Mouse (Mus musculus) midbrain, embryonic 12.5 days (tissue): Measurements from ENCODE around the gene Mphosph9. TPM values are rescaled to one million over a fixed set of nuclear protein-coding genes. Genes with fewer than 3 reads are reported as not detected.

Source experiments
- ATAC-seq: fragments of 200-750 bp; cut with Nextera tagmentation; 2 replicates; pipeline ENCODE4 v1.8.0; 2017; ENCODE audit warnings: low read depth, moderate TSS enrichment, moderate library complexity; ENCODE audit not compliant: low FRiP score
- H3K27ac ChIP-seq: fragments of 300-500 bp; sonication (generic); replicated peaks from 2 replicates; pipeline ENCODE4 v1.5.1; 2016; ENCODE audit warnings: mild to moderate bottlenecking
- H3K27me3 ChIP-seq: fragments of 300-500 bp; sonication (generic); 2 replicates; pipeline ENCODE4 v1.6.1; 2016; ENCODE audit warnings: mild to moderate bottlenecking
- H3K36me3 ChIP-seq: fragments of 300-500 bp; sonication (generic); 2 replicates; pipeline ENCODE4 v1.6.1; 2016
- H3K4me1 ChIP-seq: fragments of 300-500 bp; sonication (generic); 2 replicates; pipeline ENCODE4 v1.6.1; 2016
- H3K4me2 ChIP-seq: fragments of 300-500 bp; sonication (generic); replicated peaks from 2 replicates; pipeline ENCODE4 v1.6.1; 2016; ENCODE audit warnings: mild to moderate bottlenecking, moderate library complexity
- H3K4me3 ChIP-seq: fragments of 300-500 bp; sonication (generic); 2 replicates; pipeline ENCODE4 v1.5.1; 2016; ENCODE audit warnings: mild to moderate bottlenecking
- H3K9ac ChIP-seq: fragments of 300-500 bp; sonication (generic); replicated peaks from 2 replicates; pipeline ENCODE4 v1.6.1; 2016; ENCODE audit warnings: mild to moderate bottlenecking, moderate library complexity
- H3K9me3 ChIP-seq: fragments of 300-500 bp; sonication (generic); 2 replicates; pipeline ENCODE4 v1.6.1; 2016; ENCODE audit warnings: mild to moderate bottlenecking
- WGBS: fragments of 180-500 bp; shearing (Covaris S2); methylation state at CpG from one replicate; pipeline ENCODE4 v1.1.7; 2016; 5-methylcytosine and 5-hydroxymethylcytosine counted together
- polyA plus RNA-seq: library from polyadenylated mRNA; unstranded; fragments of >200 nt; fragmentation: Nextera tagmentation; extraction: Ambion mirVana; gene quantifications from 2 replicates; pipeline ENCODE4 v1.2.1, GENCODE M21; 2016

The Mphosph9 gene
- polyA plus RNA-seq, 1 experiment from 2014 or later: 19.6 TPM

DNA sequence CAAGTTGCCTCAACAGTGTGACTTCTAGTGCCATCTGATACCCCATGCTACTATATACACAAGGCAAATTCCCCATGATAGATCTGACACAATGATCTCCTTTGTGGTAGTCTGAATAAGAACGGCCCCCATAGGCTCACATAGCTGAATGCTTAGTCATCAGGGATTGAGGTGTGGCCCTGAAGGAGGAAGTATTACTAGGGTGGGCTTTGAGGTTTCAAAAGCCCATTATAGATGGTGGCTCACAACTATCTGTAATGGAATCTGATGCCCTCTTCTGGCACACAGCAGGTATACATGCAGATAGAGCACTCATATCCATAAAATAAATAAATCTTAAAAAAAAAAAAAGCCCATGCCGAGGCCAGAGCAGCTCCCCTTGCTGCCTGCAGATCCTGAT is 68.6 kb downstream of the Mphosph9 start:
- H3K4me1 ChIP-seq: no peaks in the 10 kb centered on the region
- no peak overlapping the region for H3K4me2 ChIP-seq
- H3K27me3 ChIP-seq: no peaks in the 10 kb centered on the region
- no peak overlapping the region for H3K27ac ChIP-seq
- no peak overlapping the region for H3K4me3 ChIP-seq
- ATAC-seq: no peak
- H3K9ac ChIP-seq: no peak overlapping the region
- H3K9me3 ChIP-seq: no peaks in the 10 kb centered on the region
- WGBS: 75% methylated on average over 2 of the region's 2 CpGs
- H3K36me3 ChIP-seq: peaks cover 78% of the 10 kb centered on the region

DNA sequence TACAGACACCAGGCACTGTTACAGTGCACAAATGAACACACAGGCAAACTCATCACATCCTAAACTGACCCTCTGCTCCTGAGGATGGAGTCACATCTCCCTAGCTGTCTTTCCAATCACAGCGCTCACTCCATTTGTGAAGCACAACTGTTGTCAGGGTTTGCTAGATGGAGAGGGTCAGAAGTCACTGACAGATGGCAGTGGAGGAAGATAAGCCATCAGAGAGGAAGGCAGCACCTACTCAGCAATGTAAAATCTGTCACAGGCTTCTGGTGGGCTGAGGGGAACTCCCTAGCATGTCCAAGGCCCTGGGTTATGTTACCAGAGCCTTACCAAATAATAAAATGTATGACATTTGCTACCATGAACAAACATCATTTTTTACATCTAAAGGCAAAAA is 69.7 kb downstream of the Mphosph9 start:
- no peaks in the 10 kb centered on the region for H3K4me1 ChIP-seq
- no peak overlapping the region for H3K9ac ChIP-seq
- H3K9me3 ChIP-seq: no peaks in the 10 kb centered on the region
- ATAC-seq: no peak
- H3K4me3 ChIP-seq: no peak overlapping the region
- no peak overlapping the region for H3K4me2 ChIP-seq
- no peak overlapping the region for H3K27ac ChIP-seq
- 100% methylated on average over 1 of the region's 1 CpGs for WGBS
- H3K27me3 ChIP-seq: no peaks in the 10 kb centered on the region
- peaks cover 67% of the 10 kb centered on the region for H3K36me3 ChIP-seq

- ATAC-seq: no peak
- Histone ChIP-seq H3K9me3 (no peaks in the 10 kb centered on the region), H3K4me2 (no peak overlapping the region), H3K9ac (no peak overlapping the region), H3K27me3 (no peaks in the 10 kb centered on the region), H3K4me3 (no peak overlapping the region), H3K27ac (no peak overlapping the region), H3K36me3 (peaks cover 46% of the 10 kb centered on the region), H3K4me1 (peaks cover 9% of the 10 kb centered on the region)
- WGBS: 94% methylated on average over 7 of the region's 7 CpGs
Observed at GRCm38 (mm10) chr5:124255141-124255540, 72.6 kb downstream of the Mphosph9 start.

DNA sequence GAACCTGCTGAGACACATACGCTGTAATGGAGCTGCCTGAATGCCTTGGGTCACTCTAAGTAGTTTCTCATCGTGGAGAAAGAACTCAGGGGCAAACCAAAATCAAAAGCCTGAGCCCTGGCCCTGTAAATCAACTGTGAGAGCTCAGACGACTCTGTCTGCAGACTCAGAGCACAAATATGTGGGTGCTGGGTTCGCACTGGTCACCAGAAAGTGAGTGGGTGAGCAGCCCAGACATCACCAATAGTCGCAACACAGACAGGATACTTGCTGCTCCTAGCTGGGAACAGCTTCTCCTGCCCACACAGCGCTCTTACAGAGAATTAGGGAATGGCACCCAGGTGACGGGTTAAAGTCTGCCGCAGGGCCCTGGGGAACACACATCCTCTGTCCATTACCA is 74.2 kb downstream of the Mphosph9 start:
- Histone ChIP-seq H3K27ac (no peak overlapping the region), H3K4me1 (peaks cover 13% of the 10 kb centered on the region), H3K9me3 (no peaks in the 10 kb centered on the region), H3K36me3 (peaks cover 32% of the 10 kb centered on the region), H3K9ac (no peak overlapping the region), H3K4me3 (no peak overlapping the region), H3K4me2 (no peak overlapping the region), H3K27me3 (peaks cover 5% of the 10 kb centered on the region)
- ATAC-seq: no peak
- WGBS: 82% methylated on average over 8 of the region's 8 CpGs

- Histone ChIP-seq H3K27ac (no peak overlapping the region), H3K9ac (no peak overlapping the region), H3K27me3 (peaks cover 13% of the 10 kb centered on the region), H3K9me3 (no peaks in the 10 kb centered on the region), H3K4me1 (peaks cover 21% of the 10 kb centered on the region), H3K4me3 (no peak overlapping the region), H3K4me2 (no peak overlapping the region), H3K36me3 (peaks cover 24% of the 10 kb centered on the region)
- WGBS: 88% methylated on average over 13 of the region's 13 CpGs
- no peak for ATAC-seq
Observed at GRCm38 (mm10) chr5:124252580-124253320, 75.0 kb downstream of the Mphosph9 start.

DNA sequence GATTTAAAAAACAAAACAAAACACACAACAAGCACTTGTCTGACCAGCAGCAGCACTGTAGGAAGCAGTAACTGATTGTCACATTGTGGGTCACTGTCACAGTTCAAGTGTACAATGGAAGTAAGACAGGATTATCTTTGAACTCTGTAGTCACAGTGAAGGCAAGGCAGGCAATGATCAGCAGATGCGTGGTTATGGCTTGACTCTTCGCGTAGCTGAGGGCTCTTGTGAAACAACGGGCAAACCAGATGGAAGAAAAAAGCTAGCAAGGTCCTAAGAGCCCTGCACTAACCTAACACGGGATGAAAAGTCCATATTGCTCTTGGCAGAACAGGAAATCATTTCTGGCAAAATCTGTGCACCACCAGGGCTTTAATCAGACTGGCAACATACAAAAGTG is 76.7 kb downstream of the Mphosph9 start:
- Histone ChIP-seq H3K9me3 (no peaks in the 10 kb centered on the region), H3K36me3 (peaks cover 8% of the 10 kb centered on the region), H3K4me3 (no peak overlapping the region), H3K9ac (no peak overlapping the region), H3K4me1 (peaks cover 26% of the 10 kb centered on the region), H3K27me3 (peaks cover 15% of the 10 kb centered on the region), H3K27ac (no peak overlapping the region), H3K4me2 (no peak overlapping the region)
- no peak for ATAC-seq
- 83% methylated on average over 5 of the region's 5 CpGs for WGBS

GRCm38 (mm10) chr5:124249614-124250591 is 77.9 kb downstream of the Mphosph9 start, which contains the start of gene Pitpnm2:
Gene Pitpnm2 (minus strand): TSS chr5:124249760.
- Histone ChIP-seq H3K9me3 (no peaks in the 10 kb centered on the region), H3K4me2 (peak within 1 kb of the TSS; percentile 85), H3K4me1 (peaks cover 26% of the 10 kb centered on the region), H3K27me3 (peaks cover 15% of the 10 kb centered on the region), H3K27ac (peak within 1 kb of the TSS; percentile 68), H3K4me3 (peak within 1 kb of the TSS; percentile 68), H3K9ac (peak within 1 kb of the TSS; percentile 83), H3K36me3 (peaks cover 2% of the 10 kb centered on the region)
- under 1% methylated on average over 60 of the region's 90 CpGs for WGBS
- peak; percentile 70 for ATAC-seq

- Histone ChIP-seq H3K4me3 (peak overlapping the region; percentile 68), H3K36me3 (no peaks in the 10 kb centered on the region; the same call in none of the 2 replicates), H3K27me3 (peaks cover 15% of the 10 kb centered on the region), H3K9me3 (no peaks in the 10 kb centered on the region), H3K4me2 (peak overlapping the region; percentile 85), H3K4me1 (peaks cover 26% of the 10 kb centered on the region), H3K27ac (peak overlapping the region; percentile 68), H3K9ac (peak overlapping the region; percentile 83)
- ATAC-seq: peak; percentile 69
- under 1% methylated on average over 75 of the region's 77 CpGs for WGBS
Observed at GRCm38 (mm10) chr5:124248845-124249613, 78.7 kb downstream of the Mphosph9 start.

- peak overlapping the region; percentile 83 for H3K9ac ChIP-seq
- 14% methylated on average over 9 of the region's 9 CpGs for WGBS
- no peak for ATAC-seq
- H3K4me1 ChIP-seq: peaks cover 26% of the 10 kb centered on the region
- peak overlapping the region; percentile 68; the same call in 1 of the 2 replicates for H3K4me3 ChIP-seq
- no peaks in the 10 kb centered on the region for H3K9me3 ChIP-seq
- H3K4me2 ChIP-seq: peak overlapping the region; percentile 85
- H3K36me3 ChIP-seq: no peaks in the 10 kb centered on the region; the same call in 1 of the 2 replicates
- peaks cover 15% of the 10 kb centered on the region for H3K27me3 ChIP-seq
- no peak overlapping the region for H3K27ac ChIP-seq
Observed at GRCm38 (mm10) chr5:124247986-124248626, 79.7 kb downstream of the Mphosph9 start.

DNA sequence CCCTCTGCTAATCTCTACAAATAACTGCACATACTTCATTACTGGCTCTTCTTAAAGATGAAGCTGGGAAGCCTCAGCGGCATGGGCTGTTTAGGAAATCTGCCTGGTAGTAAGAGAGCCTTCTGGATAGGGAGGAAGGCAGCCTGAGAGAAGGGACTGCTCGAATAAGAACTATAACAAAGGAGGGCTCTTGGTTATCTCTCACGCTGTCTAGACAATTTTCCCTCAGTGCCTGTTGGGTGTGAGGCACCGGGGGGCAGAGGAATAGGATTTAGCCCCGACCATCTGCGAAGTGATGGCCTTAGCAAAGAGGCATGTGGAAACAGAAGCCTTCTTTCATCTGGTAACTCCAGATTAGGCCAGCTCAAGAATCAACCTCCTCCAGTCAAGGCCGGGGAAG is 80.5 kb downstream of the Mphosph9 start:
- Histone ChIP-seq H3K4me1 (peaks cover 33% of the 10 kb centered on the region), H3K4me2 (0 out of 2 replicates have a peak overlapping the region, but pooled peaks have one; percentile 85), H3K36me3 (no peaks in the 10 kb centered on the region), H3K27ac (0 out of 2 replicates have a peak overlapping the region, but pooled peaks have one; percentile 10), H3K9me3 (no peaks in the 10 kb centered on the region), H3K9ac (0 out of 2 replicates have a peak overlapping the region, but pooled peaks have one; percentile 20), H3K4me3 (no peak overlapping the region), H3K27me3 (peaks cover 15% of the 10 kb centered on the region)
- ATAC-seq: no peak
- 14% methylated on average over 7 of the region's 7 CpGs for WGBS

- no peaks in the 10 kb centered on the region for H3K9me3 ChIP-seq
- peaks cover 15% of the 10 kb centered on the region for H3K27me3 ChIP-seq
- H3K4me2 ChIP-seq: no peak overlapping the region
- no peak overlapping the region for H3K9ac ChIP-seq
- no peak overlapping the region for H3K4me3 ChIP-seq
- H3K27ac ChIP-seq: no peak overlapping the region
- WGBS: 93% methylated on average over 7 of the region's 7 CpGs
- H3K4me1 ChIP-seq: peaks cover 44% of the 10 kb centered on the region
- no peaks in the 10 kb centered on the region for H3K36me3 ChIP-seq
- no peak for ATAC-seq
Observed at GRCm38 (mm10) chr5:124244885-124245284, 82.9 kb downstream of the Mphosph9 start.
